Mouse (Mus musculus) heart, postnatal 0 days (tissue): ENCODE measurements around the gene Cenpj.

ENCODE experiments used
- CTCF ChIP-seq: IDR thresholded peaks from 2 replicates; pipeline ENCODE4 v1.5.1; 2016; ENCODE audit warnings: antibody characterized with exemption, control low read depth, low read depth
- EP300 ChIP-seq: IDR thresholded peaks from 2 replicates; pipeline ENCODE4 v1.6.1; 2016; ENCODE audit warnings: antibody characterized with exemption, low read depth

- TF ChIP-seq CTCF (no peak), EP300 (no peak)
Measured at GRCm38 (mm10) chr14:56554716-56555115, 20.5 kb downstream of the Cenpj start.
